Mouse (Mus musculus) thymus, adult 18-20 months (tissue): ENCODE results near the gene Vpreb3.
"Not testable (repeated sequence)": the region's sequence is repeated elsewhere in the genome, so short reads cannot be mapped to it uniquely, and the experiment has no call there.

Source experiments
- DNase-seq, 2 experiments: peaks; one replicate each; pipeline ENCODE4 v3.0.0; 2022; ENCODE audit warnings: mixed read lengths in 2 of 2

Gene Vpreb3

GRCm38 (mm10) chr10:75978119-75978834, 35.4 kb downstream of the Vpreb3 start:
- DNase-seq, result no peak

DNA sequence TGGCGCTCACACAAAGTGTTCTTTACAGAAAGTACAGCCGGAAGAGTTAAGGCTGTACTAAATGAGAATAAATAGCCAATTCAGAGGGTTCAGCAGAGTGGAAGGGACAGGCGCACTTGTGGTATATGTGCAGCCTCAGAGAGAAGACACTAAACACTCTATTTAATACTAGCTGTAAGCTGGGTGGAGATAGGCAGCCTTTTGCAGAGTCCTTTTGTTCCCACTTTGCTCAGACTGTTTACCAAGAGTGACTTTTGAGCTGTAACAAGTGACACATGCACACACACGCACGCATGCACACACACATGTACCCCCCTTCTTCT, 35.9 kb downstream of the Vpreb3 start:
- no peak for DNase-seq

- no peak for DNase-seq
Measured at GRCm38 (mm10) chr10:75979432-75979831, 36.6 kb downstream of the Vpreb3 start.

- no peak for DNase-seq
Measured at GRCm38 (mm10) chr10:75990430-75991042, 47.7 kb downstream of the Vpreb3 start.

DNA sequence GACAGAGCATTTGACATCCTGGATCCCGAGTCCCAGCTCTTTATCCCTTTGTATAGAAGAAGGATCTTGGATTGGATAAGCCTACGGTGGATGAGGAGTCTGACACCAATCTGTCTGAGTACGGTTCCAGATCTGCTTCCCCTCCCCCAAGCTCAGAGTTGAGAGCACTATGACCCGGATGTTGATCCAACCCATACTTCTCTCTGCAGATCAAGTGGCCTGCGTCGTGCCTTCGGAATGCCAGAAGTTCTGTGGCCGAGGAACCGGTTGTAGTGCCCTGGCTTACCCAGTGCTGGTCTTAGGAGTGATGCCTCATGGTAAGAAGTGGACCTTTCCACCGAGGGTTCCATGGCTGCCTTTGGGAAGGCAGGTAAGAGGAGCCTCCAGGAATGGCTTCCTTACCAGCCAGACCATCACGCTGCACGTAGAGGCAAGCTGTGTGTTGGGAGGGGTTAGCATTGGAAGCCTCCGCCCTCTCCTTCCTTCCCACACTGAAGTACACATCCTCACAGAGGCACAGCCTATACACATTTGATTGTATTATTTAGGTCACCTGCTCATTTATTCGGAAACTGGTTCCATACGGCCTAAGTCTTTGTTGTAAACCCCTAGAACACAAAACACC, 50.9 kb downstream of the Vpreb3 start:
- no peak for DNase-seq

DNA sequence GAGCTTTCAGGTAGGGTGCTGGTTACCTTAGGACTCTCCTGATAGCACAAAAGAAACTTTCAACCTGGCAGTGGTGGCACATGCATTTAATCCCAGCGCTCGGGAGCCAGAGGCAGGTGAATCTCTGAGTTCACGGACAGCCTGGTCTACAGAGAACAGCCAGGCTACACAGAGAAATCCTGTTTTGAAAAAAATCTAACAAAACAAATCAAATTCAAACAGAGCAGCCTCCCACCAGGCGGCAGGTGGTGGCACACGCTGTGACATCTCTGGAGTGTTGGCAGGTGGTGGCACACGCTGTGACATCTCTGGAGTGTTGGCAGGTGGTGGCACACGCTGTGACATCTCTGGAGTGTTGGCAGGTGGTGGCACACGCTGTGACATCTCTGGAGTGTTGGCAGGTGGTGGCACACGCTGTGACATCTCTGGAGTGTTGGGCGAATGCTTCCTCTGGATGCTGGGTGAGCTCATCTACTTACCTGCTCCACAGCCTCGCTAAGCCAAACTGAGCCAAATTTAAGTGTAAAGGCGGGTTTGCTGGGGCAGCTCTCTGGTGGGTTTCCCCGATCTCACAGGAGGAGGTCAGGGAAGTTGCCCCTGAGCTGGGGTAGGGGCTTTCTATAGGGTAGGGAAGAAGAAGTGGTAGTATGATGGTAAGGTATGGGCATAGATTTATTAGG, 51.8 kb downstream of the Vpreb3 start:
- not testable (repeated sequence) for DNase-seq

DNA sequence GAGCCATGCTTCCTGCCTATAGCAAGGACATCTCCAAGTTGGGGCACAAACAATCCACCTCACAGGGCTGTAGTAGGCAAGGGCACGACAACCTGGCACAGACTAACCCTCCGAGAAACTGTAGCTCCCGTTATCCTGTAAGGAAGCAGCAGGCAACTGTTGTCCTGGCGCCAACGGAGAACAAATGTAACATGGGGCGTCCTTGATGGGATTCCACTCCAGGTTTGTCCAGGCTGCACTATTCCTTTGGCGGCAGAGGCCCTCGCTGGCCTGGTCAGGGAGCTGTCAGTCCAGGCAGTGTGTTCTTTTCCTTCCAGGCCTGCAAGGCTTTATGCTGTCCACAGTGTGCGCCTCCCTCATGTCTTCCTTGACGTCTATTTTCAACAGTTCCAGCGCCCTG, 52.6 kb downstream of the Vpreb3 start:
- no peak for DNase-seq

DNA sequence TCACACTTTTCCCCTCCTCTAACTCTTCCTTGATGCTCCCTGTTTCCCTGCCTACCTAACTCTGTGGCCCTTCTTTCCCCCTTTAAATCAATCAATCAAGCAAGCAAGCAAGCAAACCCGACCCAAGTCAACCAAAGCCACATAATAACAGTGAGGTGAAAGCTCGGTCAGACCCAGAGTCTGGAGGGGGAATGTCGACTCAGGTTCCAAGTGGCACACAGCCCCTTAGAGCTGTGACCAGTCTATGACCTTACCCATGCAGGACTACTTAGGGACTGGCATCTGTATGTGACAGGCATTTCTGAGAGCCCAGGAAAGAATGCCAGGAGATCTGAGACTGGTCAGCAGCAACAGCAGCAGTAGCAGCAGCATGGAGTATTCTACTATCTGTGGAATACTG, 53.5 kb downstream of the Vpreb3 start:
- DNase-seq, result no peak
